Mouse (Mus musculus) B cell, adult 2 months (primary cell): ENCODE results near the gene Psg19.
A peak's percentile ranks its signal among the peaks of the same experiment; 100 is the strongest.
"Not testable (repeated sequence)": the region's sequence is repeated elsewhere in the genome, so short reads cannot be mapped to it uniquely, and the experiment has no call there.

Experiments
- DNase-seq, 2 experiments: peaks; one replicate each; pipeline ENCODE4 v3.0.0; 2022

The Psg19 gene

DNA sequence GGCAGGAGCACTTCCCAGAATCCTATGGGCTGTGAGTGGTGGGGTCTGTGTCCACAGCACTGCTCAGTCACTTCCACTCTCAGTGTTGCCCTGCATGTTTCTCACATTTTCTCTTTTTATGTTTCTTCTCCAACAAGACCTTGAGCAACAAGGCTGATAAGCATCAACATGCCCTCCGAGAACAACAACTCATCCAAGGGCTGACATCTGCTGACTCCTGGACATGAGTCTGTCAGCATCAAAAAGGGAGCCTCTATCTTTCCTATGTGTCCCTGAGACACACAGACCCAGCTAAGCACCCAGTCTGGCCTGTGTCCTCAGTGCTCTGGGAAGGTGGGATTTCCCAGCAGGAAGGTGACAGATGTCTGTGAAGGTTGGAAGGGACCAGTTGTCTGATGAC, at the start of gene Psg19:
Psg19 (minus strand) TSS at position 101 of the 400 bp plus-strand sequence.
- no peak for DNase-seq

DNA sequence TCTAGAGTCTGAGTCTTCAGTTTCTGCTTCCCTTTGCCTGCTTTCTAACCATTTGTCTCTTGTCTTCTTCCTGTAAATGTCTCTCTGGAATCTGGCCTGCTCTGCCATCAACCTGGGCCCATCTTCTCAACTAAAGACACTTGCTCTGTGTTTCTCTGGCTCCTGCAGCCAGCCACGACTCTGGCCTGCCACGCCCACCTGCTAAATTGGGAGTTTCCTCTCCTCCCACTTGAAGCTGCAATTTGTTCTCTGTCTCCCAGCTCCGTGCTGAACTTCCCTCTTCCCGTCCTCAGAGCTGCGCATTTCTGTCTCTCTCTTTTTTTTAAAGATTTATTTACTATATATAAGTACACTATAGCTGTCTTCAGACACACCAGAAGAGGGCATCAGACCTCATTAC, 46.5 kb upstream of the Psg19 start:
- no peak for DNase-seq

DNA sequence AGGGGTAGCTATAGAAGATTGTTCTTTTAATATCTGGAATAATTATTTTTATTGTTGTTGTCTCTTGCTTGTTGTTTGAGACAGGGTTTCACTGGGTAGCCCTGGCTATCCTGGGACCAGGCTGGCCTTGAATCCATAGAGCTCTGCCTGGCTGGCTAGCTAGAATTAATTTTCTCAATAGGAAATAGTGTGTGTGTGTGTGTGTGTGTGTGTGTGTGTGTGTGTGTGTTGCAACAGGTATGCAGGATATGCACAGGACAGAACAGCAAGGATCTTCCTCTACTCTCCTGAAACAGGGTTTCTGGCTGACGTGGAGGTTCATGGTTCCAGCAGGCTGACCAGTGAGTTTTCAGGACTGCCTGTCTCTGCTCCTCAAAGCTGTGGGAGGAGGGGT, 42.9 kb upstream of the Psg19 start:
- DNase-seq = no peak

DNA sequence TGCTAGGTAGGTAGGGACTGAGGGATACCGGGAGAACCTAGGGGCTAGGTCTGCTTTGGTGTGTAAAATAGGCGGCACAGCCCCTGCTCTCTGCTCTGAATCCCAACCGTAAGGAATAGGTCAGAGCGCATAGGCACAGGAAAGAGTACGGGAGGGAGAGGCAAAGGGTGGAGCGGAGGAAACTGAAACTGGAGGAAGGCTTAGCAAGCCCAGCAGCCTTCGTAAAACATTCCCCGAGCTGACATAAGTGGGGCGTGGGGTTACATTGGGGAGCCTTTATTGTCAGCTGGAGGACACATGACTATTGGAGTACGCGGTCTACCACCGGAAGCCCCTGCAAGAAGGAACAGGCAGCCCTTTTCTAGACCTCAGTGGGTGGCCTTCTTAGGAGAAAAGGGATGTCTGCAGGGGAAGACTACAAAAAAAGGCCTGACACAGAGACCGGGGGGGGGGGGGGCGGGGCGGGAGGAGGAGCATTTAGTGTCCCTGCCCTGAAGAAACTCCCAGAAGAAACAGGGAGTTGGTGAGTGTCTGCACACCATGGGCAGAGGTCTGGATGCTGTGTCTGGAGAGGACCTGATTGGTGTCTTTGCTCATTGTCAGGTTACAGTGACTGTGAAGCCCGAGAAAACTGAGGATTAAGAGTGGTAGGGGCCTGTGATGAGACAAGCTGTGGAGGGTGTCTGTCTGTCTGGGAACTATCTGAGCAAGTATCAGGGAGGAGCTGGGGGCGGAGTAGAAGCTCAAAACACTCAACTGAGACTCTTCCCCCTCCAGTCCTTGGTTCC, 42.3 kb upstream of the Psg19 start:
- no peak for DNase-seq

DNA sequence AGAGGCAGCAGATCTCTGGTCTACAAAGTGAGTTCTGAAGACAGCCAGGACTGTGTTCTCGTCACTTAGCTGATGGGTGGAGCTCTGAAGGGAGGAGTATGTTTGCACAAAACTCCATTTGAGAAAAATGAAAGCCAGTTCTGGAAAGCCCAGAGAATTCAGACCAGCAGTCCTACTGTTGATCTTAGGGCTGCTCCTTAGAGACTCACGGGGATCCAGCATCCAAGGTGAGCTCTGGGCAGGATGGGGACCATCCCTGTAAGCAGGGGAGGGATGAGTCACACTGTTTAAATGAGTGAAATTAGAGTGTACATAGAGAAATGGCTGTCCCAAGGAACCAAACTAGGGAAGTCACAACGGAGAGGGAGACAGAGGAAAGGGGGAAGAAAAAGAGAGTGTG, 41.5 kb upstream of the Psg19 start, which contains the start of gene Mill2:
Mill2 (plus strand) TSS at position 102 of the 400 bp plus-strand sequence.
- DNase-seq = no peak

DNA sequence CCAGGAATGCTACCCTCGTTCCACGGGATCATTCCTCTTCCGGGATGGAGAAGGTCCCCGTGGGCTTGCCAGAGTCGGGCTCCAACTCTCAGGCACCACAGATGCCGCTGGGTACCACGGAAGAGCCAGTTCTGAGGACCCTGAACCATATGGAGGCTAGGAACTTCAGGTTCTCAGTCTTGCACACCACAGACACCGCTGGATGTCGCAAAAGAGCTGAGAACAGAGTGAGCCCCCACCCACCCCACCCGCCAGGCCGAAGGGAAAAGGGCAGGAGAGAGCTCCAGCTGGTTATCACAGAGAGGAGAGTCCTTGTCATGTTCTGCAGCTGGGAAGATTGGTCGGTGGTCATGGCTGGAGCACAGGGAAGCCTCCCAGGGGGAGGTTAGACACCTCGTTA, 34.0 kb upstream of the Psg19 start:
- DNase-seq = no peak

DNA sequence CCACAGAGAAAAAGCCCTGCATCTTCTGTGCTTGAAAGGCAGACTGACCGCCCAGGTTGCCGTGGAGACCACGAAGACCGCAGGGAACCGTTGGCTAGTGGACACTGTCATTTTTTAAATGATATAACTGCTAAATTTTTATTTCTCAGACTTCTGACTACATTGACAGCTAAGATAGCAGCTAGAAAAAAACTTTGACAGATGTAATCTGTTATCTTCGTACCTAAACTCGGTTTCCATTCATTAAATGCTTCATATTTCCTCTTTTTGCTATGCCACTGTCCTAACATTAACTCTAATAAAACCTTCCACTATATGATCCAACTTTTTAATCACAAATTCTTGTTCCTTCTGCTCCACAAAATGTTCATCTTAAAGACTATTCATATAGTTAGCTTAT, 31.2 kb upstream of the Psg19 start:
- no peak for DNase-seq

DNA sequence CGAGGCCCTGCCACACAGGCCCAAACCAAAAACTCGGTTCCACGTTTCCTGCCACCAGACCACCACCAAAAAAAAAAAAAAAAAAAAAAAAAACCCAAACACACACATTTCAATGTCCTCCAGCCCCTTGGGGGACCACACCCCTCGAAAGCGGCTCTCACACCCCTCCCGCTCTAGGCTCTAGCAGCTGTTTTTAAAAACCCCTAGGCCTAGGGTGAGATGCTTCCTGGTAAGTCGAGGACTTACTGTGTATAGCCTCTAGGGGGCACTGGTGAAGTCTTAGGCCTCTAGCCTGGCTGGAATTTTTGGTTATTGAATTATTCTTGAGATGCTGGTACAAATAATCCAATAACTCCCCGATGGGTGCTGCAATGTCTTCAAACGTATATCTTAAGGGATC, 30.3 kb upstream of the Psg19 start:
- no peak for DNase-seq

DNA sequence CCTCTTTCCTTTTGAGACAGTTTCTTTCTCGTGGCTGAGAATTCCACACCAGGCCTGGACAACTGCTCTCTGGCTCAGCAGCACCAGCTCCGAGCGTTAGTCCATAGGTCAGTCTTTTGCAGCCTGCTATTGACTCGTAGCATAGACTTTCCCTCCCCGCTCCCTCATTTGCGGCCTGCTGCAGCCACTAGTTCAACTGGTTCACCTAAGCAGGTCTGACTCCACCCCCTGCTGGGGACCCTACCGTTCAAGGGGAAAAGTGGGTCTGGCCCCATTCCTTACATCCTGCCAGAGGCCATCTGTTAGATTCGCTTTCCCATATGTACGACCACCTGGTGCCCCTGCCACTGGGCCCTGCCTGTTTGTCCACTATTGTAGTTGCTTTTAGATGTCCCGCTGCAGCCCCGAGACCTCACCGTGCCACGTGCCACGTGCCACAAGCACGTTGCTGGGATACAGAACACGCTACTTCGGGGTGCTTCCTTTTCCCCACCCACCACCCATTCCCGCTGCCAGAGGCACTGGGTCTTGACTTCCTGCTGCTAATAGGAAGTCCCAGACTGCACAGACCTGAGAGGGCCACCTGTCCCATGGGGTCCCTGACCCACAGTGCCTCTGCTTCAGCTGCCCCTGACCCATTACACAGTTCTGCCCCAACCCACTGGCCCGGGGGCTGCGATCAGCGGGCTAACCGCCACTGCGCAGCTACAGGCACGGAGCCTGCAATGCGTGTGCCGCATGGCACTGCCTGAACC, 29.6 kb upstream of the Psg19 start:
- DNase-seq = no peak

DNA sequence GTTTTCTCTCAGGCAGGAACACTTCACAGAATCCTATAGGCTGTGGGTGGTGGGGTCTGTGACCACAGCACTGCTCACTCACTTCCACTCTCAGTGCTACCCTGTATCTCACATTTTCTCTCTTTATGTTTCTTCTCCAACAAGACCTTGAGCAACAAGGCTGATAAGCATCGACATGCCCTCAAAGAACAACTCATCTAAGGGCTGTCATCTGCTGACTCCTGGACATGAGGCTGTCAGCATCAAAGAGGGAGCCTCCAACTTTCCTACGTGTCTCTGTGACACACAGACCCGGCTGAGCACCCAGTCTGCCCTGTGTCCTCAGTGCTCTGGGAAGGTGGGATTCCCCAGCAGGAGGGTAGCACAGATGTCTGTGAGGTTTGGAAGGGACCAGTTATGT, 23.2 kb upstream of the Psg19 start, which contains the start of gene Psg17:
Psg17 (minus strand) TSS at position 101 of the 400 bp plus-strand sequence.
- no peak for DNase-seq

DNA sequence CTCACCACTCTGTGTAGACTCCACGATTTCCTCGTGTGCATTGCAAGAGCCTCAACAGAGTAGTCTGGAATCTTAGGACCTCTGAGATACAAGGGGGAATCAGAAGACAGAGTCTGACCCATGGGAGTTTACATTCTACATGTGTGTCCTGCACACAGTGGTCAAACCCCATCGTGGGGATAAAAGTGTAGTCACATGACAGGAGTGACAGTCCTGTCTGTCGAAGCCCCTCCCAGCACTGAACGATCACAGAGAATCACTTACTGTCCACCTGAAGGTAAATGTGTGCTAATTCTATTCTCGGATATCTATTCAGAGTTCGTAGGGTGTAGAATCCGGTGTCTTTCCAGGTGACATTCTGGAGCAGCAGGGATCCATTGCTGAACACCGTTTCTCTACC, 20.0 kb upstream of the Psg19 start:
- DNase-seq = no peak

DNA sequence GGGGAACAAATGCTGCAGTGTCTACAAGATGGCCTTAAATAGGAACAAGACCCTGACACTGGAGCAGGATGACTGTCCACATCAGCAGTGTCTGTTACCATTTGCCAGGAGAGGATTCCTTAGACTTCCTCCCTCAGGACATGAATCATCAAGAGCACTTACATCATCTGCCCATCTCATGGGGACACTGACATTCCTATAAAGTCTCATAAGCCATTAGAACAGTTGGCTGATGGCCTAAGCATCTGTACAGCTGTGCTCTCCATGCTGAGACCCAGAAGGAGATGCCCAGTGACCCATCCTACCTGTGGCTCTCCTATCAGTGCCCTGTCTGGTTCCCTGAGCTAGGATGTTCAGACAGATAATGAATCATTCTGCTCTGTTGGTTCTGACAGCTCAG, 5.2 kb upstream of the Psg19 start:
- no peak for DNase-seq

DNA sequence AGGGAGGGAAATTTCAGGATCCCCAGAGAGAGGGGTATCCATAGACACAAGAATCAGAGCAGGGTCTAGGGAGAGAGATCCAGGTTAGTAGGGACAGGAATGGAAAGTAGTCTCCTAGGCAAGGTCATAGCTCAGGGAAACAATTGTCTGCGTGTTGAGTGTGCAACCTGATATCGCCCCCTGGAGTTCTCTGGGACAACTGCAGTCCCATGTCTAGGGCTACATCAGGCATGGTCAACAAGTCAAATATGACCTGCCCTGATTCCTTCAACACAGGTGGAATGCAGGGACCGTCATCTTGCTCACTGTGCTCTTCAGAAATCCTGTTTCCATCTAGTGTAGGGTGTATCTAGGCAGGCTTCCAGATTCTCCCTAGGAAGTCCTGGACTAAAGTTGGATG, 809 bp upstream of the Psg19 start:
- no peak for DNase-seq

DNA sequence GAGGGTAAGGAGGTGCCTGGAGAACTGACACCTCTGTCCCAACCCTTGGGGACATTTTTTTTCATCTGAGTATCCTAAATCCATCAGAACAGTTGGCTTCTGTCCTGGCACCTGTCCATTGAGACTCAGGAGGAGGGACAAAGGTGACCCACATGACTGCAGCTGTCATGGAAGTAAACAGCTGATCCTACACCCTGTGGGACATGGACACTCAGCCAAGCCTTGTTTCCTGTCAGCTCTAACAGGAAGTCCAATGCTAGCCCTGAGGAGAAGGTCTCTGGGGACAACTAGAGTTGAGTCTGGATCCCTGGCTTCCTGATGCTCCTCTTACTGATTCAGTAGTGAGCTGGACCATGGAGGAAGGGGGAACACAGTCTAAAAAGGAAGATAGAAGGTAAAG, 7.6 kb downstream of the Psg19 start:
- not testable (repeated sequence) for DNase-seq

DNA sequence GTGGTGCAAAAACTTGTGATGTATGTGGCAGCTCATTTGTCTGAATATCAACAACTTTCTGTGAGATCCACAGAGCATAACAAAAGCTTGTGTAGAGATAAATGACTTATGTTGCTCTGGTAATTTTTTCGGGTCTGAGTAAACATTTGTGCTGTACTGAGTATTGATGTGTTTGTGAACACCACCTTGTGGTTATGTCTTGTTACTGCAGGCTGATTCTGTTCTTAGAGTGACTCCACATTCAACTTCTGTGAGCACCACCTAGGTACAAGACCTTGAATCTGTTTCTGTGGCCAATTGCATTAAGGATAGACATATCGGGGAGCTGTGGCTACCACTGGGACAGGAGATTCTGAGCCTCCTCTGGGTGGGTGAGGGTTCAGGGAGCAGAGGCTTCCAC, 17.0 kb downstream of the Psg19 start:
- not testable (repeated sequence) for DNase-seq

DNA sequence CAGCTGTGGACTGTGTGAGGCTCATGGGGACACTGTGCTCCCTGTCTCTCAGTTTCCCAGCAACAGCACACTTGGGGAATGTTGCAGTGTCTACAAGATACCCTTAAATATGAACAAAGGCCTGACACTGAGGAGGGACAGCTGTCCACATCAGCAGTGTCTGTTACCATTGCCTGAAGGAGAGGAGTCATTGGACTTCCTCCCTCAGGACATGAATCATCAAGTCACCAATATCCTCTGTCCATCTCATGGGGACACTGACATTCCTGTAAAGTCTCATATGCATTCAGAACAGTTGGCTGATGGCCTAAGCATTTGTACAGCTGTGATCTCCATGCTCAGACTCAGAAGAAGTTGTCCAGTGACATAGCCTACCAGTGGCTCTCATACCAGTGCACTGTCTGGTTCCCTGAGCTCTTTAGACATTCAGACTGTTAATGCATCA, 19.0 kb downstream of the Psg19 start:
- DNase-seq = no peak

DNA sequence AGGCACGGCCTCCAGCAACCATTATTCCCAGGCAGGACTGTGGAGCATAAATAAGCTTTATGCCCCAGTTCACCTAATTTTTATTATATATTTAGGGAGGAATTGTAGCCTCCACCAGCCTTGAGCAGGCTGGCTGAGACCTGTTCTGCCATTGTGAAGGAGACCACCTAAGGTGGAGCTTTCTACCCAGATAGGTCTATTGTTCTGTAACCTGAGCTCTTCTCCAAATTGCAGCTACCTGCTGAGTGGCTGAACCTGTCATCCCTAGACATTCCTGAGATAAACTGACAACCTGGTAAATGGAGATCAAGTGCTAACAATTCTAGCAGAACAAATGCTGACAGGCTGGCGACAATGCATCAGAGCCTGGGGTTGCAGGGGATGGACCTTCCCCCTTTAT, 35.4 kb downstream of the Psg19 start:
- DNase-seq = not testable (repeated sequence)

DNA sequence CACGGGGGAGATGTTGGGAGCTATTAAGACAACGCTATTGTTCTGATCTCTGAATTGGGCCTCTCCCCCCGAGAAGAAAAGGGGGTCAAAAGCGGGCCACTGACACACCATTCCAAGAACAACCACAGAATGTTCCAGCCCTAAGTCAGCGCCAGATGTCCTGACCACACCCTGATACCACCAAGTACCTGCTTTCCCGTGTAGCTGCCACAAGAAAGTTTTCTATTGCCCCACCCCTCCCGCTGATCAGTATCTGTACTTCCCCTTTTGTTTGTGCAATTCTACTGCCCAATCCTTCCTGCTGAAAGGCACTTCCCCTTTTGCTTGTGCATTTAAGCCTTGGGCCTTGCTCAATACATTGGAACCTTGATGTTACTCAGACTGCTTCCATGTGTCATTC, 38.2 kb downstream of the Psg19 start:
- DNase-seq = not testable (repeated sequence)

DNA sequence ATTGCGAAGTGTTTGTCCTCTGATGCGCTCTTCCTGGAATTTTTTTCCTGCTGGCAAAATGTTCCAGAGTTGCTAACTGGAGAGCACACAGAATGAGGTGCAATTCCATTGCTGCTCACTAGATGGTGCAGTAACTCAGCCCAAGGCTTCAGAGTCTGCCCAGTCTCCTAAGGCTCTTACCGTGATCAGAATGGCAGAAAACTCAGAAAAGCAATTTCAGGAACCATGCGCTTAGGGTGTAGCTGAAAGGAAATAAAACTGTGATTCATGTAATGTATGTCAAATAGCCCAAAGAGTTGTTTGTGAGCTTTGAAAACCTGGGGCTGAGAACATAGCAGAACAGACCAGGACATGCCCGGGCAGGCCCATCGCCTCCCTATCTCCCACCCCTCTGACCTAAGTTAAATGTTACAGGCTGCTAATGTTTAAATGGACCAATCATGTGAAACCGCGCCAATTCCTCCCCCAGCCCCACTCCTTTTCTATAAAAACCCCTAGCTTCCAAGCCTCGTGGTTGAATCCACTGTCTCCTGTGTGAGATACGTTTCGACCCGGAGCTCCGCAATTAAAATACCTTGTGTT, 48.3 kb downstream of the Psg19 start:
- peak; percentile 23 to 35 for DNase-seq

DNA sequence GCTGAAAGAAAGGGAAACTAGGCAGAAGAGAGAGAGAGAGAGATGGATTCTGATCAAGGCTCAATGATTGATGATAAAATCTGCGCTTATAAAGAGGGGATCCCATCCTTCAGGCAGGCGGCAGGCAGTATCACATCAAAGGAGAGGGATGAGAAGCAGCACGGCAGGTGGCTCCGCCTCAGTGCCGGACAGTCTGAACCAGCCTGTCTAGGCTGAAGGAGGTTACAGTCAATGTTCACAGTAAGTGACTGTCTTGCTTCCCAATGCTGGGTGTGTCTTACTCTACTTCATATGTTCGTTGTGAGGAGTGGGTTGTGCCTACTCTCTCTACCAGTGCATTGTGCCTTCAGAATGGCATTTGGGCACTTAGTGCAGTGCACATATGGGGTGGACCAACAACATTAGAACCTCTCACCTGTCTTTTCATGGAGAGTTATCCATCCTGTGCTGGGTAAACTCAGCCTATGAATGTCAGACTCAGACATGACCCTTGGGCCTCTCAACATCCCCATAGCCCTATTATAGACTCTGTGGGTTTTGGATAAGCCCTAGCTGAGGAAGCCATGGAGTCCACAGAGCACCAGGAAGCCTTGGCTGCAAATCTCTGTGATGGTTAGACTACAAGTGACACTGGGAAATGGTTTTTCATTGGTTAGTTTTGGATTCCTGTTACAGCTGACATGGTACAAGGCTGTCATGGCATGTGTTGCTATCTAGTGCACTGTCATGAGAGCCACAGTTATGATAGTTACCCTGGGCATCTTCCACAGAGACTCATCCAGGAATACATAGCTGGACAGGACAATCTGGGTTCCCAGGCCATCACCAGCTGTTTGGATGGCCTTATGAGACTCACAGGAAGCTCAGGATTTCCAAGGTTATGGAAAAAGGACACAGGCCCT, 49.1 kb downstream of the Psg19 start:
- no peak for DNase-seq

DNA sequence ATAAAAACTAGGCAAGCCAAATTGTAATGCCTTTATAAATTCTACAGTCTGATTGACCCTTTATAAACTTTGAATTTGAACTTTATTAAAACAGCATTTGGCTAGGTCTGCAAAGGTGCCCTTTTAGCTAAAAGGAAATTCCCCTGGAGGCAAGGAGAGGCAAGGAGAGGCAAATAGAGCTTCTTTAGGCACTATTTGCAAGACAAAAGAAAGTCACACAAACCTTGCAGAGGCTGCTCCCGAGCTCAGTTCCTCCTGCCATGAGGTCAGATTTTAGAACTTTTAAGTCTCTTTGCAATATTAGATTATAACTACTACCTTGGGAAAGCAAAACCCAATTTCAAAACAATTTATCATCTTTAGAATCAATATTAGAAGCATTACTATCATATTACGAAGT, 50.9 kb downstream of the Psg19 start:
- DNase-seq = not testable (repeated sequence)

DNA sequence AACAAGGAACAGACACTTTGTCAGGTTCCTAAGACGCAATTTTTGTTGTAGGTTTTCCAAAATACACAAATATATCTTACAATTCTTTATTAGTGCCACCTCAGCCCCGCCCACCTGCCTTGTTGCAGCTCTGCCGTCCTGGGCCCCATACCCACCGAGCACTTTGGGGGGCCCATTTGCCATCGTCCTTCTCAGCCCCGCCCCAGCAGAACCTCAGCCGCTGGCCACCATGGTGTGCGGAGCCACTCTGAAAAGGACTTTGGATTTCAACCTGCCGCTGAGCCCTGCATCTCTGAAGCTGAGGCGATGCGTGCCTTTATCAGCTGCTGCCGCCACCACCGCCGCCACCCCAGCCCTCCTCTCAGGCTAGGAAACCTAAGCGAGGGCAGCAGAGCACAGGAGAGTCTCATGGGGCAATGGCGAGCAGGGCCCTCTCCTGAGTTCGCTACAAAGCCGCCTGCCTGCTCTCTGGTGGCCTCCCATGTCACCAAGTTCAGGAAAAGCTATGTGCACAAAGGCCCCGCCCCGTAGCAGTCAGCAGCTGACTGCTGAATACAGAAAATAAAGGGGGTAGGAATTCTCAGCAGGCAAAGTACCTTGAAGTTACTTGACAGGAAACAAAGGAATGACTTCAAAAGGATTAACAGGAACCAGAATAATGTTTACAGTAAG, 52.0 kb downstream of the Psg19 start:
- DNase-seq = no peak
